Mouse (Mus musculus): Measurements from ENCODE around the gene Gm5799. TPM values are rescaled to one million over a fixed set of nuclear protein-coding genes. Genes with fewer than 3 reads are reported as not detected.
"Not testable (repeated sequence)": the region's sequence is repeated elsewhere in the genome, so short reads cannot be mapped to it uniquely, and the experiment has no call there.

Gene Gm5799
- polyA plus RNA-seq (2016; fragmentation: Nextera tagmentation; extraction: Ambion mirVana), result not detected in 2 replicates

DNA sequence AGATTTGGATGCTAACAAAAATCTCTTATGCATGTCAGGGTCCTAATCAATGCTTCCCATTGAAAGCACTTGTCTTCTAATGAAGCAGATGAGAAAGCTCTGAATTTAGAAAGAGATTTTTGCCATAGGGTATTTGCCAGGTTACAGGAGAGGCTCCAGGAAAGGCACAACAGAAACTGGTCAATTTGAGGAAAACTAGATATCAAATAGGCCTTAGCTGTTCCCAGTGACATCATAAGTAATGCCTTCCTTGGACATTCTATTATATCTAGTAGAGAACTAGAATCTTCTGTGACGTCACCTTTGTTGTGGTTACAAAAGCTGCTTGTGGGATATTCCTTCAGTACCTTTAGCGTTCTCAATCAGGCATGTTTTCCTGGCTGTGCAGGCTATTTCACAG, at the start of gene Gm5799:
Gene Gm5799 (plus strand): TSS at position 301 of the 400 bp plus-strand sequence.
- WGBS, result 80% methylated on average over 2 of the region's 2 CpGs
- H3K27ac ChIP-seq; ATAC-seq (ENCODE audit: low FRiP score); H3K4me1 ChIP-seq; H3K27me3 ChIP-seq; H3K4me3 ChIP-seq (replicated peaks); H3K9me3 ChIP-seq; H3K4me2 ChIP-seq; H3K36me3 ChIP-seq (replicated peaks); H3K9ac ChIP-seq: not testable (repeated sequence)

DNA sequence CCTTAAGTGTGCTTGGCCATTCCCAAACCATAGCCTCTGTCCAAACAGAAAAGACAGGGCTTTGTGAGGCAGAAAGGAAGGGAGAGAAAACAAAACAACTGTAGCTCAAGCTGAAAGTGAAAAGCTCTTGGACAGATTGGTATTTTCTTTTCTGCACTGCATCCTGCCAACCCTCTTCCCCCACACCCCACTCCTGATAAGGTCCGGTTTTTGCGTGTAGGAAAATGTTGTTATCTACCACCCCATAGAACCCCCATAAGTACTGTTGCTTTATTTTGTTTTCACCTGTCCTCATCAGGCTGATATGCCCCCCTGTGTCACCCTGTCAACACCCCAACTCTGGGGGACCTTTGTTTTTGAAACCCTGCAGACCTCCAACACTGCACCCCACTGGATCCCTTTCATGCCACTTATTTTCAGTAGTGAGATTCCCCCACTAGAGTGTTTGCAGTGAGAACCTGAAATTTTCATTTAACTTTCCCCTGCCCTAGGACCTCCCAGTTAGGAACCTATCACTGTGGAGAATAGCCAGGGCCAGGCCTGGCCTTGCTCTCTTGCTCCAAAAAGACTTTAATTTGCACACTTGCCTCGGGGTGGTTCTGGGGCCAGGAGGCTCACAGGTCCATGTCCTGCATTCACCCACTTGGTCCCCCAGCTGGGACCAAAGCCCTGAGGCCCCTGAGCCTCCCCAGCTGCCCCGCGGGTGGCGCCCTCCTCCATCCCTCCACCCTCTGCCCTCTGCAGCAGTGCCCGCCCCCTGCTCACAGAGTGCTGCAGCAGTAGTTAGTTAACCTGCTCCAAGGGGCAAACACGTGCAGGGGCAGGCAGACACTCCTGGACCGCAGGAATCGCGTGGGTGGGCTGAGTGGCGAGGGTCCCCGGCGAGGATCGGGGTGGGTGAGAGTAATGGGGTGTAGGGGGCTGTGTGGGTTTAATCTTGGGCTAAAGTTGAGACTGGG, 12.0 kb upstream of the Gm5799 start:
- not testable (repeated sequence) for H3K27ac ChIP-seq; H3K9me3 ChIP-seq; ATAC-seq (ENCODE audit: low FRiP score); H3K4me1 ChIP-seq; H3K27me3 ChIP-seq; H3K4me2 ChIP-seq; H3K4me3 ChIP-seq (replicated peaks); H3K9ac ChIP-seq; H3K36me3 ChIP-seq (replicated peaks)
- 32% methylated on average over 14 of the region's 15 CpGs for WGBS

DNA sequence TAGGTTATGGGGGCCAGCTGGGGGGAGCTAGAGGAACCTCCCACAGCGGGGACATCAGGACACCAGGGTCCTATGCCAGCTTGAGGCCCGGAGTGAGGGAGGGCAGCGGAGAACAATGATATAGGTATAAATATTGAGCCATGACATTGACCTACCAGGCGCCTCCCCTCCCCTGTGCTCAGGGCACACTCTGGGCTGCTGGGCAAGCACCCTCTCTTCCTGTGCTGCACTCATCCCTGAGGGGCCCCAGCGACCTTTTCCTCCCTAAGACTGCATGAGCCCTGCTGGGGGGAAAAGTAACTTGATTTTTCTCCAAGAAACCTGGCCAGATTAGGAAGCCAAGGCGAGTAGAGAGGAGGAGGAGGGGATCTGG, 11.4 kb upstream of the Gm5799 start:
- H3K4me3 ChIP-seq (replicated peaks); H3K27ac ChIP-seq; H3K4me1 ChIP-seq; H3K9ac ChIP-seq; H3K27me3 ChIP-seq; H3K9me3 ChIP-seq; ATAC-seq (ENCODE audit: low FRiP score); H3K36me3 ChIP-seq (replicated peaks); H3K4me2 ChIP-seq: not testable (repeated sequence)
- no CpG with 5 or more reads among the region's 6 CpGs for WGBS

DNA sequence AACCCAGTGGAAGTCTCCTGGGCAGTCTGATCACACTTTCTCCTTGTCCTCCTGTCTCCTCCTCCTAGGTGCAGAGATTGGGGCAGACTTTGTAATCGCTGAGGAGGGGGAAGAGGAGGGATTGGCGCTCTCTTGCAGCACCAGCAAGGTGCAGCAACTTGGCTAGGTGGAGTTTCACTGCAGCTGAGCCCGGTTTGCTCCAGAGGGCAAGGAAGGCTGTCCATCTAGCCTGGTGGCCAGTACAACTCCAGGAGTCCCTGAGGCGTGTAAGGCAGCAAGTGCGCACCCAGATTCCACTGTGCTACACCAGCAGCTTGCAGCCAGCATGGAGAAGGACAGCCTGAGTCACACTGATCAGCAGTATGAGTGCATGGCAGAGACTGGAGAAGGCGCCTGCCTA, 11.0 kb upstream of the Gm5799 start:
- H3K9me3 ChIP-seq; H3K9ac ChIP-seq; H3K4me1 ChIP-seq; H3K4me3 ChIP-seq (replicated peaks); H3K4me2 ChIP-seq; H3K36me3 ChIP-seq (replicated peaks); H3K27me3 ChIP-seq; H3K27ac ChIP-seq; ATAC-seq (ENCODE audit: low FRiP score): not testable (repeated sequence)
- 62% methylated on average over 3 of the region's 6 CpGs for WGBS

DNA sequence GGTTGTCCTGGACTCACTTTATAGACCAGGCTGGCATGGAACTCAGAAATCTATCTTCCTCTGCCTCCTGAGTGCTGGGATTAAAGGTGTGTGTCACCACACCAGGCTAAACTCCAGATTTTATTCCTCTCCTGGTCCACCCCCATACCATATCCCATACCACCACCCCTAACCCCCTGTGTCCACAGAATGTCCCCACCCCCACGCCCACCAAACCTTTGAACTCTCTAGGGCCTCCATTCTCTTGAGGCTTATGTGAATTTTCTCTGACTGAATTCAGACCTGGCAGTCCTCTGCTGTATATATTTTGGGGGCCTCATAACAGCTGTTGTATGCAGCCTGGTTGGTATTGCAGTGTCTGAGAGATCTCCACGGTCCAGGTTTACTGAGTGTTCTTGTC, 5.2 kb upstream of the Gm5799 start:
- H3K36me3 ChIP-seq (replicated peaks); H3K9ac ChIP-seq; H3K4me1 ChIP-seq; H3K4me2 ChIP-seq; H3K27me3 ChIP-seq; ATAC-seq (ENCODE audit: low FRiP score); H3K4me3 ChIP-seq (replicated peaks); H3K9me3 ChIP-seq; H3K27ac ChIP-seq: not testable (repeated sequence)
- 81% methylated on average over 2 of the region's 2 CpGs for WGBS

DNA sequence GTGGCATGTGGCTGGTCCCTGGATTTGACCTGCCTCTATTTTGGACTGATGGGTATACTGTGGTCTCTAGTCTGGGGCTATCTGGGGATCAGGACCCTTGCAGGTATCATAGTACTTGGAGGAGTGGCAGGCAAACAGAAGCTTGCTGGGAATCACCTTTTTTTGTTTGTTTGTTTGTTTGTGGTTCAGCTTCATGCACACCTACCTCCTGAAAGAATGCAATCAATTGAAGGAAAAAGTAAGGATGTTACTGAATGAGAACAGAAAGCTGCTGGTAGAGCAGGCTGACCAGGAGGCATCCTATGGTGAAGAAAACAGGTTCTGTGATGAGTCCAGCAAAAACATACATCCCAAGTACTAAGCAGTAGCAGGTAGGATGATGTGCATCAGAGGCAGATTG, 2.9 kb downstream of the Gm5799 start:
- not testable (repeated sequence) for H3K4me2 ChIP-seq; H3K4me3 ChIP-seq (replicated peaks); H3K9me3 ChIP-seq; H3K9ac ChIP-seq; H3K27ac ChIP-seq; H3K4me1 ChIP-seq; ATAC-seq (ENCODE audit: low FRiP score); H3K27me3 ChIP-seq; H3K36me3 ChIP-seq (replicated peaks)

DNA sequence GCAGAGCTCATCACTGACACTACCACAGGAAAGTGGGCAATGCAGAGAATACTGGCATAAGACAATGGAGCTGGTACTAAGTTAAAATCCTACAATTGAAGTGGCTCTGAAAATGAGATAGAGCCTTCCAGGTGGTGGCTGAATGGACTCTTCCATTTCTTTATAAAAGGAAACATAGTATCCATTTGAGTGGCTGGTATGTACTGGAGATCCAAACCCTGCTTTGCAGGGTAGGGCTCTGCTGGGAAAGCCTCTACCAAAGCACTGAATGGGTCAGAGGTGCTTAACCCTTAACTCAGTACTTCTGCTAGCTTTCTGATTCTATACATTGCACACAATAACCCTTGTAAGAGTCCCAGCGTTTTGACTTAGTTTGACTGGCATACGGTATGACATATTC, 8.9 kb downstream of the Gm5799 start:
- not testable (repeated sequence) for H3K9me3 ChIP-seq; H3K4me1 ChIP-seq; H3K27ac ChIP-seq; H3K36me3 ChIP-seq (replicated peaks); ATAC-seq (ENCODE audit: low FRiP score); H3K4me3 ChIP-seq (replicated peaks); H3K27me3 ChIP-seq; H3K4me2 ChIP-seq; H3K9ac ChIP-seq
- WGBS, result 88% methylated on average over 2 of the region's 2 CpGs

DNA sequence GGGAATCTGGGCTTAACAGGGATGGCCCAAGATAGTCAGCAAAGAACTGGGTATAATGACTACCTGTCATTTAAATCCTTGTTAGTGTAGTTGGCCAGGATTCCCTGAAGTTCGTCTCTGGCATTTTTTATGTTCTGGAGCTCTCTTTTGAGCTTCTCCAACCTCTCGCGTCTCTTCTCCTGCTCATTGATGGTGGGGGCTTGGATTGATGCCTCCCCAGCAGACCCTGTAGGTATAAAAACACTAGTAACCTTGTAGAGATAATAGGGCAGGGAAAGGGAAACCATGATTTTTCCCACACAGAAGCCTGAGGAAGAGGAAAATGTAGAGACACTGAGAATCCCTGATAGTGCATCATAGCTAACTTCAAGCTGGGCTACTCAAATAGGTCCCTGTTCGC, 34.6 kb downstream of the Gm5799 start:
- H3K27me3 ChIP-seq; ATAC-seq (ENCODE audit: low FRiP score); H3K9ac ChIP-seq; H3K4me2 ChIP-seq; H3K4me1 ChIP-seq; H3K4me3 ChIP-seq (replicated peaks); H3K27ac ChIP-seq; H3K9me3 ChIP-seq; H3K36me3 ChIP-seq (replicated peaks): not testable (repeated sequence)
- WGBS, result 93% methylated on average over 3 of the region's 4 CpGs

DNA sequence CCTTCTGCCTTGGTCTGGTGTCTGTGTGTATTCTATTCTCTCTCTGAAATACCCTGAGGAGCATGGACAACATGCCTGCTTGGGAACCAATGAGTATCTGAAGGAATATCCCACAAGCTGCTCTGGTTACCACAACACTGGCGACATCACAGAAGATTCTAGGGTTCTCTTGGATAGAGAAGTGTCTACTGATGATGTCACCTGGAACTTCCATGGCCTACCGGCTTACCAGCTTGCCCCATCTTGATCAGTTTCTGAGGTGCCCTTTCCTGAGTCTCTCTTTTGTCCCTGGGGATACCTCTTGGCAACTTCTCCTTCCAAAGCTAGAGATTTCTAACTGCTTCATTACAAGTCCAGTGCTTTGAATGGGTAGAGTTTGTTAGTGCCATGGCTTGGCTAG, 35.7 kb downstream of the Gm5799 start, which contains the start of gene Gm17654:
Gene Gm17654 (minus strand): TSS at position 101 of the 400 bp plus-strand sequence.
- not testable (repeated sequence) for H3K27me3 ChIP-seq; H3K27ac ChIP-seq; ATAC-seq (ENCODE audit: low FRiP score); H3K4me2 ChIP-seq; H3K36me3 ChIP-seq (replicated peaks); H3K9ac ChIP-seq; H3K9me3 ChIP-seq; H3K4me3 ChIP-seq (replicated peaks); H3K4me1 ChIP-seq
- 85% methylated on average over 1 of the region's 2 CpGs for WGBS

Other genes with a start within 250 kb of the Gm5799 start
- not detected in 2 replicates for gene Gm8127, start 249.7 kb upstream of the Gm5799 start, polyA plus RNA-seq (2016; fragmentation: Nextera tagmentation; extraction: Ambion mirVana)
- not detected in 2 replicates for gene 1700001F09Rik, start 195.8 kb upstream of the Gm5799 start, polyA plus RNA-seq (2016; fragmentation: Nextera tagmentation; extraction: Ambion mirVana)
- not detected in 2 replicates for gene Gm8138, start 127.2 kb upstream of the Gm5799 start, polyA plus RNA-seq (2016; fragmentation: Nextera tagmentation; extraction: Ambion mirVana)
- gene Gm17654, start 35.6 kb downstream of the Gm5799 start, polyA plus RNA-seq (2016; fragmentation: Nextera tagmentation; extraction: Ambion mirVana), result not detected in 2 replicates
- not detected in 2 replicates for gene Gm10375, start 64.4 kb downstream of the Gm5799 start, polyA plus RNA-seq (2016; fragmentation: Nextera tagmentation; extraction: Ambion mirVana)
- gene Gm8165, start 133.6 kb downstream of the Gm5799 start, polyA plus RNA-seq (2016; fragmentation: Nextera tagmentation; extraction: Ambion mirVana), result not detected in 2 replicates
- gene Gm7324, start 154.3 kb downstream of the Gm5799 start, polyA plus RNA-seq (2016; fragmentation: Nextera tagmentation; extraction: Ambion mirVana), result 2.6 TPM in 2 replicates
- gene Gm16506, start 183.9 kb downstream of the Gm5799 start, polyA plus RNA-seq (2016; fragmentation: Nextera tagmentation; extraction: Ambion mirVana), result not detected in 2 replicates
- gene Gm6526, start 204.3 kb downstream of the Gm5799 start, polyA plus RNA-seq (2016; fragmentation: Nextera tagmentation; extraction: Ambion mirVana), result not detected in 2 replicates
- gene Gm8180, start 241.2 kb downstream of the Gm5799 start, polyA plus RNA-seq (2016; fragmentation: Nextera tagmentation; extraction: Ambion mirVana), result not detected in 2 replicates